Mouse (Mus musculus): ENCODE measurements around the gene Gemin8.

Gene Gemin8

DNA sequence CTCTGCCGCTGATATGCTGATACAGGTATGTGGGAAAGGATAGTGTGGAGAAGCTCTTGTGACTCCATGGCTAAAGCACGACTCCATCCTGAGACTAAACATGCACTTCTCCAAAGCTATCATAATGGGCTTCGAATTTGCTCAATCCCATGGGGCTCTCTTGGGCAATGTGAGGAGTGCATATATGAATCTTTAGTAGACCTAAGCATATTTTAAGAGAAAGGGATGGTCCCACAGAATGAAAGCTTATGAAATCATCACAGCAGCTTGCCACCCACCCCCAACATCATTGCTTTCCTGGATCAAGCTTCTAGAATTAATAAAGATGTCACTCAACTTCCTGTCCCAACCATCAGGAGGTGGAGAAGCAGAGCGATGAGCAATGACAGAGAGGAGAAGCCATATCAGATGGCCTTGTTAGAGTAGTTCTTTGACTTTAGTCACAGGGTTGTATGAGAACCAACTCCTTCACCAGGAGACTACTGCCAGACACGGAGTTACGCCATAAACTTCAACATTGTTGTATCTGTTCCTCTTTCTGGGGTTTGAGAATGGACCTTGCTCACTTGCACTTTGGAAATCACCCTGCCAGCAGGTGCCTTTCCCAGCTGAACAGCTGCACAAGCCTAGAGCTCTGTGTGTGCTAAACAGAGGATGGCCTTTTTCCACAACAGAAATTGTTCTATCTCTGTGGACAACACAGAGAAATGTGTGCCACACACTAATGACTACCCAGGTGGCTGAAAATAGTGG is 60.4 kb downstream of the Gemin8 start:
- no peak for DNase-seq (ENCODE audit: low spot score)

DNA sequence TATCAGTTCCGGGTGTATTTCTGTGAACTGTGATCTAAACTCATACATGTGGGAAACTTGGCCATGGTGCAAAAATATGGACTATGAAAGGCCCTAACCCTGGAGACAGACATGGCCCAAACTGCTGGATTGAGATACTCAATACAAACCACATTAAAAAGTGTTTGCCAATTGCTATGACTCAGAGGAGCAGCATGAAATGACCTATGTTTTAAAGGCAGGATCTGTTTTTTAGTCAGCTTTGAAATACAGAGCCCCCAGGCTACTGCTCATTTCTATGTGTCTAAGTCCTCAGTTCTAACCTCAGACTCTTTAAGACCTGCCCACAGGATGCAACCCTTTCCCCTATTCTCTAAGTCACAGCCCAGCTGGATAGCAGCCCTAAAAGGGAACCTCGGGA is 65.9 kb downstream of the Gemin8 start:
- DNase-seq (ENCODE audit: low spot score), result peak; percentile 8

- no peak for DNase-seq (ENCODE audit: low spot score)
Measured at GRCm38 (mm10) chrX:166238831-166239460, 68.7 kb downstream of the Gemin8 start, which contains the start of gene Gpm6b. Gene Gpm6b, plus strand, starts transcription at chrX:166238911.

DNA sequence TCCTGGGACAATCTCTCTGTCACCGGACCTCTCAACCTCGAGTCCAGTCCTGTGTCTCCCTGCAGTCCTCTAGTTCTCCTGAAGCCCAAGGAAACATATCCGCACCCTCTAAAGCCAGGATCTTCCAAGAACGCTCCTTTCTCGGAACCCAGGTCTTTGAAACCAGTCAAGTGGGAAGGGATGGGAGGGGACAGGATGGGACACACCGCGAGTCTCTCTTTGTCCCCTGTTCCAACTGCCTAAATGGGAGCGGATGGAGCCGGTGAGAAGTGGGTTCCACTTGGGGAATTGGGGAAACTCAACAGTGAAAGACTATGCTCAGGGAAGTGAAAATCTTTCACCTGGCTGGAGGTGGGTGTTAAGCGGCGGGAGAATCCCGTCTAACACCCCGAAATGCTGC is 69.3 kb downstream of the Gemin8 start:
- no peak for DNase-seq (ENCODE audit: low spot score)
